Mouse (Mus musculus) Muller cell, postnatal 12 days (primary cell): Measurements from ENCODE around the gene Gata3.
A peak's percentile ranks its signal among the peaks of the same experiment; 100 is the strongest.

Experiments used
- DNase-seq: peaks from one replicate; pipeline ENCODE4 v3.0.0-alpha.2; 2015; ENCODE audit errors: inconsistent ontology term

Gata3 gene

GRCm38 (mm10) chr2:9886031-9886430 is 3.8 kb downstream of the Gata3 start:
- no peak for DNase-seq

- DNase-seq = no peak
Measured at GRCm38 (mm10) chr2:9885217-9885770, 4.5 kb downstream of the Gata3 start.

GRCm38 (mm10) chr2:9884533-9885216 is 5.2 kb downstream of the Gata3 start:
- no peak for DNase-seq

GRCm38 (mm10) chr2:9883803-9884532 is 5.9 kb downstream of the Gata3 start:
- DNase-seq = no peak

- peak; percentile 50 for DNase-seq
Measured at GRCm38 (mm10) chr2:9882926-9883802, 6.7 kb downstream of the Gata3 start.

- DNase-seq = no peak
Measured at GRCm38 (mm10) chr2:9882371-9882925, 7.4 kb downstream of the Gata3 start.

- no peak for DNase-seq
Measured at GRCm38 (mm10) chr2:9881611-9882023, 8.2 kb downstream of the Gata3 start.

GRCm38 (mm10) chr2:9881051-9881591 is 8.7 kb downstream of the Gata3 start, which contains the start of gene 4930412O13Rik:
Gene 4930412O13Rik, plus strand, starts transcription at chr2:9881252.
- no peak for DNase-seq

GRCm38 (mm10) chr2:9880271-9880670 is 9.6 kb downstream of the Gata3 start:
- DNase-seq = no peak

GRCm38 (mm10) chr2:9879493-9879892 is 10.3 kb downstream of the Gata3 start:
- peak; percentile 98 for DNase-seq

GRCm38 (mm10) chr2:9879092-9879491 is 10.7 kb downstream of the Gata3 start:
- DNase-seq = no peak

GRCm38 (mm10) chr2:9878564-9879081 is 11.2 kb downstream of the Gata3 start:
- no peak for DNase-seq

GRCm38 (mm10) chr2:9877966-9878563 is 11.8 kb downstream of the Gata3 start:
- no peak for DNase-seq

- no peak for DNase-seq
Measured at GRCm38 (mm10) chr2:9877326-9877690, 12.5 kb downstream of the Gata3 start.

GRCm38 (mm10) chr2:9876621-9877325 is 13.1 kb downstream of the Gata3 start:
- DNase-seq = no peak

GRCm38 (mm10) chr2:9875676-9876357 is 14.0 kb downstream of the Gata3 start:
- no peak for DNase-seq

GRCm38 (mm10) chr2:9875220-9875619 is 14.6 kb downstream of the Gata3 start:
- no peak for DNase-seq

- no peak for DNase-seq
Measured at GRCm38 (mm10) chr2:9874467-9875219, 15.2 kb downstream of the Gata3 start.

GRCm38 (mm10) chr2:9873757-9874156 is 16.1 kb downstream of the Gata3 start:
- no peak for DNase-seq
